Mouse (Mus musculus): ENCODE results near the gene Cpeb3.

DNA sequence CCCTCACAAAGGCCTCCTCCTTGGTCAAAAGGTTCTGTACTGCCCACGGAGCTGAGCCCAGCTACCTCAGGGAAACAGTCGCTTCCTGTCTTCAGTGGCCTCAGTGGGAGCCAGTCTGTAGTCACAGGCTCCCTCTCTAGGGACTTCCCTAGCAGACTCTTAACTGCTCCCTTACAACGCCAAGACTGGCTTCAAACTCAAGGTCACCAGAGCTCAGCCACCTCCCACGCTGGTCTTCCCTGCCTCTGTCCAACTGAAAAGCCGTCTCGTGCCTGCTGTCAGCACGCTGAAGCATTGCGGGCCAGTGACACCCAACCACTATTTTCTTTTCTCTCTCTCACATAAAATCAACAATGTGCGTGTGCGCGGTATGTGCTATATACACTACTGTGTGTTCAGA lies 182.0 kb downstream of the Cpeb3 start:
- TF ChIP-seq NANOG (IDR thresholded peaks at IDR 0.05; ENCODE audit: borderline replicate concordance, low read length) = no peak
- no peak for TF ChIP-seq CTCF (conservative IDR thresholded peaks at IDR 0.05; ENCODE audit: low read length)

Data from E14TG2a.4 (cell line).